Mouse (Mus musculus): ENCODE data around the gene Bace2. TPM values are rescaled to one million over a fixed set of nuclear protein-coding genes. Genes with fewer than 3 reads are reported as not detected.

Bace2 gene
- polyA plus RNA-seq, 1 experiment from 2014 or later, result 2.1 TPM

- WGBS, result under 1% methylated on average over 25 of the region's 25 CpGs
- H3K9ac ChIP-seq (replicated peaks), result peak overlapping the region; percentile 63
- peaks cover 26% of the 10 kb centered on the region for H3K4me1 ChIP-seq (replicated peaks)
- peaks cover 59% of the 10 kb centered on the region for H3K27me3 ChIP-seq
- H3K27ac ChIP-seq, result no peak overlapping the region
- H3K4me2 ChIP-seq (replicated peaks), result peak overlapping the region; percentile 100
- peak overlapping the region; percentile 55 for H3K4me3 ChIP-seq (replicated peaks)
- peak; percentile 74 for ATAC-seq
- H3K9me3 ChIP-seq, result no peaks in the 10 kb centered on the region
- no peaks in the 10 kb centered on the region for H3K36me3 ChIP-seq
These were observed 763 bp downstream of the Bace2 start for GRCm38 (mm10) chr16:97357188-97357821.

- no peak overlapping the region for H3K27ac ChIP-seq
- no peak overlapping the region for H3K9ac ChIP-seq (replicated peaks)
- no peaks in the 10 kb centered on the region for H3K9me3 ChIP-seq
- peaks cover 9% of the 10 kb centered on the region for H3K4me1 ChIP-seq (replicated peaks)
- no peaks in the 10 kb centered on the region for H3K36me3 ChIP-seq
- H3K4me3 ChIP-seq (replicated peaks), result no peak overlapping the region
- ATAC-seq, result no peak
- peaks cover 29% of the 10 kb centered on the region for H3K27me3 ChIP-seq
- WGBS, result 87% methylated on average over 8 of the region's 8 CpGs
- no peak overlapping the region for H3K4me2 ChIP-seq (replicated peaks)
These were observed 5.8 kb downstream of the Bace2 start for GRCm38 (mm10) chr16:97362231-97362888.

- 43% methylated on average over 2 of the region's 2 CpGs for WGBS
- no peak overlapping the region for H3K27ac ChIP-seq
- no peaks in the 10 kb centered on the region for H3K9me3 ChIP-seq
- H3K27me3 ChIP-seq, result 0 out of 2 replicates have a peak, but pooled peaks cover 2% of the 10 kb centered on the region
- no peak overlapping the region for H3K4me3 ChIP-seq (replicated peaks)
- H3K9ac ChIP-seq (replicated peaks), result no peak overlapping the region
- no peak overlapping the region for H3K4me2 ChIP-seq (replicated peaks)
- ATAC-seq, result no peak
- H3K36me3 ChIP-seq, result no peaks in the 10 kb centered on the region
- H3K4me1 ChIP-seq (replicated peaks), result no peaks in the 10 kb centered on the region
These were observed 9.6 kb downstream of the Bace2 start for GRCm38 (mm10) chr16:97366141-97366540.

GRCm38 (mm10) chr16:97370258-97370657, 13.7 kb downstream of the Bace2 start:
- H3K9me3 ChIP-seq, result no peaks in the 10 kb centered on the region
- no peak overlapping the region for H3K4me2 ChIP-seq (replicated peaks)
- H3K27ac ChIP-seq, result no peak overlapping the region
- ATAC-seq, result no peak
- H3K9ac ChIP-seq (replicated peaks), result no peak overlapping the region
- no peak overlapping the region for H3K4me3 ChIP-seq (replicated peaks)
- H3K27me3 ChIP-seq, result no peaks in the 10 kb centered on the region
- H3K36me3 ChIP-seq, result no peaks in the 10 kb centered on the region
- WGBS, result 86% methylated on average over 4 of the region's 4 CpGs
- H3K4me1 ChIP-seq (replicated peaks), result no peaks in the 10 kb centered on the region

- no peak for ATAC-seq
- 47% methylated on average over 2 of the region's 2 CpGs for WGBS
These were observed 31.4 kb downstream of the Bace2 start for GRCm38 (mm10) chr16:97387955-97388354.

GRCm38 (mm10) chr16:97391289-97391688, 34.7 kb downstream of the Bace2 start:
- no peak overlapping the region for H3K4me2 ChIP-seq (replicated peaks)

More at GRCm38 (mm10) chr16:97387955-97388354, 31.4 kb downstream of the Bace2 start:
- Histone ChIP-seq H3K4me2 (replicated peaks) (no peak overlapping the region), H3K36me3 (no peaks in the 10 kb centered on the region), H3K4me1 (replicated peaks) (no peaks in the 10 kb centered on the region), H3K4me3 (replicated peaks) (no peak overlapping the region), H3K9ac (replicated peaks) (no peak overlapping the region), H3K27me3 (no peaks in the 10 kb centered on the region), H3K9me3 (no peaks in the 10 kb centered on the region), H3K27ac (no peak overlapping the region)

GRCm38 (mm10) chr16:97391701-97392384, 35.3 kb downstream of the Bace2 start:
- no peak overlapping the region for H3K27ac ChIP-seq
- 57% methylated on average over 3 of the region's 3 CpGs for WGBS

More at GRCm38 (mm10) chr16:97391289-97391688, 34.7 kb downstream of the Bace2 start:
- Histone ChIP-seq H3K9ac (replicated peaks) (no peak overlapping the region), H3K36me3 (no peaks in the 10 kb centered on the region), H3K4me3 (replicated peaks) (no peak overlapping the region), H3K27ac (no peak overlapping the region), H3K27me3 (no peaks in the 10 kb centered on the region), H3K4me1 (replicated peaks) (no peaks in the 10 kb centered on the region), H3K9me3 (no peaks in the 10 kb centered on the region)
- 68% methylated on average over 2 of the region's 2 CpGs for WGBS
- no peak for ATAC-seq

GRCm38 (mm10) chr16:97396436-97396835, 39.9 kb downstream of the Bace2 start:
- no peaks in the 10 kb centered on the region for H3K9me3 ChIP-seq
- no peak overlapping the region for H3K9ac ChIP-seq (replicated peaks)
- WGBS, result 89% methylated on average over 4 of the region's 4 CpGs
- no peak overlapping the region for H3K4me2 ChIP-seq (replicated peaks)
- H3K36me3 ChIP-seq, result no peaks in the 10 kb centered on the region
- no peak overlapping the region for H3K27ac ChIP-seq
- no peaks in the 10 kb centered on the region for H3K4me1 ChIP-seq (replicated peaks)
- no peak overlapping the region for H3K4me3 ChIP-seq (replicated peaks)
- no peaks in the 10 kb centered on the region for H3K27me3 ChIP-seq
- no peak for ATAC-seq

More at GRCm38 (mm10) chr16:97391701-97392384, 35.3 kb downstream of the Bace2 start:
- H3K4me2 ChIP-seq (replicated peaks), result no peak overlapping the region
- no peaks in the 10 kb centered on the region for H3K4me1 ChIP-seq (replicated peaks)
- H3K36me3 ChIP-seq, result no peaks in the 10 kb centered on the region
- no peaks in the 10 kb centered on the region for H3K27me3 ChIP-seq
- H3K9ac ChIP-seq (replicated peaks), result no peak overlapping the region
- no peaks in the 10 kb centered on the region for H3K9me3 ChIP-seq
- no peak overlapping the region for H3K4me3 ChIP-seq (replicated peaks)
- ATAC-seq, result no peak

GRCm38 (mm10) chr16:97397945-97398531, 41.5 kb downstream of the Bace2 start:
- Histone ChIP-seq H3K4me3 (replicated peaks) (no peak overlapping the region), H3K36me3 (no peaks in the 10 kb centered on the region), H3K27me3 (no peaks in the 10 kb centered on the region), H3K4me2 (replicated peaks) (no peak overlapping the region), H3K9me3 (no peaks in the 10 kb centered on the region), H3K27ac (no peak overlapping the region), H3K4me1 (replicated peaks) (no peaks in the 10 kb centered on the region), H3K9ac (replicated peaks) (no peak overlapping the region)
- 88% methylated on average over 2 of the region's 2 CpGs for WGBS
- no peak for ATAC-seq

- no peak overlapping the region for H3K4me3 ChIP-seq (replicated peaks)
- ATAC-seq, result no peak
- no peak overlapping the region for H3K27ac ChIP-seq
- no peaks in the 10 kb centered on the region for H3K27me3 ChIP-seq
- no peaks in the 10 kb centered on the region for H3K4me1 ChIP-seq (replicated peaks)
- no peaks in the 10 kb centered on the region for H3K36me3 ChIP-seq
- H3K9me3 ChIP-seq, result no peaks in the 10 kb centered on the region
- WGBS, result 96% methylated on average over 4 of the region's 4 CpGs
- no peak overlapping the region for H3K4me2 ChIP-seq (replicated peaks)
- no peak overlapping the region for H3K9ac ChIP-seq (replicated peaks)
These were observed 43.4 kb downstream of the Bace2 start for GRCm38 (mm10) chr16:97399991-97400390.

- H3K9ac ChIP-seq (replicated peaks), result no peak overlapping the region
- H3K36me3 ChIP-seq, result no peaks in the 10 kb centered on the region
- no peaks in the 10 kb centered on the region for H3K27me3 ChIP-seq
- no peak overlapping the region for H3K4me3 ChIP-seq (replicated peaks)
- H3K27ac ChIP-seq, result no peak overlapping the region
- ATAC-seq, result no peak
- H3K4me2 ChIP-seq (replicated peaks), result no peak overlapping the region
- no peaks in the 10 kb centered on the region for H3K4me1 ChIP-seq (replicated peaks)
- no peaks in the 10 kb centered on the region for H3K9me3 ChIP-seq
These were observed 45.2 kb downstream of the Bace2 start for GRCm38 (mm10) chr16:97401741-97402140.

- Histone ChIP-seq H3K27me3 (no peaks in the 10 kb centered on the region), H3K27ac (no peak overlapping the region), H3K9me3 (no peaks in the 10 kb centered on the region), H3K9ac (replicated peaks) (no peak overlapping the region), H3K4me3 (replicated peaks) (no peak overlapping the region), H3K4me1 (replicated peaks) (no peaks in the 10 kb centered on the region), H3K36me3 (no peaks in the 10 kb centered on the region), H3K4me2 (replicated peaks) (no peak overlapping the region)
- WGBS, result 35% methylated on average over 4 of the region's 4 CpGs
- no peak for ATAC-seq
These were observed 45.8 kb downstream of the Bace2 start for GRCm38 (mm10) chr16:97402213-97402785.

All from midbrain, embryonic 13.5 days (tissue).